Mouse (Mus musculus) erythroblast, adult 5-6 weeks (primary cell): ENCODE data around the gene Zbtb43. TPM values are rescaled to one million over a fixed set of nuclear protein-coding genes. Genes with fewer than 3 reads are reported as not detected.

ENCODE experiments used
- ATAC-seq: replicated peaks from 2 replicates; pipeline ENCODE4 v1.8.0; 2016; ENCODE audit warnings: moderate number of reproducible peaks, mild to moderate bottlenecking, moderate TSS enrichment, inconsistent platforms; ENCODE audit not compliant: poor library complexity, low FRiP score, severe bottlenecking
- total RNA-seq, 2 experiments: library from RNA; stranded (forward) in 1 of 2; stranded (reverse) in 1 of 2; fragments of 150-400 nt in 1 of 2; fragments of 200-764, 138-1000 nt in 1 of 2; gene quantifications; 2 replicates each; pipeline versions ENCODE4 v1.2.3 to v1.2.4; 2015 to 2017; ENCODE audit warnings: low replicate concordance in 2 of 2

Zbtb43 gene
- 3.6 and 4.8 TPM in 2 replicates for total RNA-seq (2015; ENCODE audit: low replicate concordance)
- 7.8 and 10.2 TPM in 2 replicates for total RNA-seq (2017; ENCODE audit: low replicate concordance)

DNA sequence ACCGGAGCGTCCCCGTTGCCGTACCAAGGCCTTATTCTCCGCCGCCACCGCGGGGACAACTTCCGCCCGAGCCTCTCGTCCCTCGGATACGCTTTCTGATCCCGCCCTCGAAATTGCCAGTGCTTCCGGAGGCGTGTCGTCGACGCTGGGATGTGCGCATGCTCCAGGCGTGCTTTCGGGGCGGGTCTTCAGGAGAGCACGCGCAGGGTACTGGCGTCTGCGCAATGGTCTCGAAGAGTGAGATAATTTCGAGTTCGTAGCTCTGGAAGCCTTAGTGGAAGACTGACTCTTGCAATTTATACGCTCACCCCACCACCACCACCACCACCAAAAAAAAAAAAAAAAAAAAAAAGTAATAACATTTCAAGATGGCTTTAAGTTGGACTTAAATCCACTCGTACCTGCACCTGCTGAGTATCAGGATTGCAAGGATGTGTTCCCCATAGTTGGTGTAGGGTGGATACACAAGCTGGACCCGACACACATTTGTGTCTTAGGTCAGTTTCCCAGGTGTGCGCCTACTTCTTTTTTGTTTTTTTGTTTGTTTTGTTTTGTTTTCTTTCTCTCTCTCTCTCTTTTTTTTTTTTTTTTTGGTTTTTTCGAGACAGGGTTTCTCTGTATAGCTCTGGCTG, at the start of gene Zbtb43:
Gene Zbtb43, minus strand, starts transcription at position 94 of the 632 bp plus-strand sequence.
- peak; percentile 99 for ATAC-seq

- no peak for ATAC-seq
Observed at GRCm38 (mm10) chr2:33515856-33516255, 47.5 kb upstream of the Zbtb43 start.

GRCm38 (mm10) chr2:33515431-33515830, 47.1 kb upstream of the Zbtb43 start:
- ATAC-seq = no peak

DNA sequence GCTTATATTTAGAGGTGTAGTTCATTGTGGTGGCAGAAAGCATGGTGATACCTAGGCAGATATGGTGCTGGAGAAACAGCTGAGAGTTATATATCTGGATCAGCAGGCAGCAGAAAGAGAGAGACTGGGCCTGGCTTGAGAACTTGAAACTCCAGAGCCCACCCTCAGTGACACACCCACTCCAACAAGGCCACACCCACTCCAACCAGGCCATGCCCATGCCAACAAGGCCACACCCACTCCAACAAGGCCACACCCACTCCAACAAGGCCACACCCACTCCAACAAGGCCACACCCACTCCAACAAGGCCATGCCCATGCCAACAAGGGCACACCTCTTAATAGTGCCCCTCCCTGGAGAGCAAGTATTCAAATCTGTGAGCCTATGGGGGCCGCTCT, 42.4 kb upstream of the Zbtb43 start:
- no peak for ATAC-seq

GRCm38 (mm10) chr2:33502602-33503001, 34.2 kb upstream of the Zbtb43 start:
- no peak for ATAC-seq

DNA sequence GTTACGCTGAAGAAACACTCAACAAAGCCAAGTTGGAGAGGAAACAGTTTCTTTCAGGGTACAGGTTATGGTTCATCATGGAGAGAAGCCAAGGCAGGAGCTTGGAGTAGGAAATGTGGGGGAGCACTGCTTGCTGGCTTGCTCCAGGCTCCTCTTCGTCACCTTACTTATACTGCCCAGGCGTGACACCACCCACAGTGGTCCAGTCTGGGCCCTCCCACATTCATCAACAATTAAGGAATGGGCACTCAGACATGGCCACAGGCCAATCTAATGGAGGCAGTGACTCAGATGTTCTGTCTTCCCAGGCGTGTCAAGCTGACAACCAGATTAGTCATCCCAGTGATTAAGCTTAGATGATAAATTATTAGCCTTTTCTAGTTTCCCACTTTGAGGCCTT, 29.9 kb upstream of the Zbtb43 start:
- no peak for ATAC-seq

DNA sequence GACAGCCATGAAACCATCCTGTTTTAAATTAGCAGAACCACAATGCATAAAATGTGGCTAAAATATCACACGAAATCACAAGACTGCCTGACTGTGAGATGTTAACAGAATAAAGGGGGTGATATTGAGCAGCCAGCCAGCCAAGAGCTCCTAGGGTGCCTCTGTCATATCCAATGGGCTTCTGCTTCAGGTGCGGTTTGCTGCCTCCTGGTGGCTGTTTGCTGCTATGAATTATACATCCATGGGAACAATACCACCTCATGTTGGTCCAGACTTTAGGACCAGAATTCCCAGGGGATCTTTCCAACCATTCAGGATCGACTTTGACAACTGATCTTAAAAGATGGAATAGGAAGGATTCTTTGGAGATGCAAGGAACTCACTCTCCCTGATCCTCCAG, 27.3 kb upstream of the Zbtb43 start:
- ATAC-seq = no peak

GRCm38 (mm10) chr2:33492041-33492440, 23.7 kb upstream of the Zbtb43 start:
- ATAC-seq = no peak

DNA sequence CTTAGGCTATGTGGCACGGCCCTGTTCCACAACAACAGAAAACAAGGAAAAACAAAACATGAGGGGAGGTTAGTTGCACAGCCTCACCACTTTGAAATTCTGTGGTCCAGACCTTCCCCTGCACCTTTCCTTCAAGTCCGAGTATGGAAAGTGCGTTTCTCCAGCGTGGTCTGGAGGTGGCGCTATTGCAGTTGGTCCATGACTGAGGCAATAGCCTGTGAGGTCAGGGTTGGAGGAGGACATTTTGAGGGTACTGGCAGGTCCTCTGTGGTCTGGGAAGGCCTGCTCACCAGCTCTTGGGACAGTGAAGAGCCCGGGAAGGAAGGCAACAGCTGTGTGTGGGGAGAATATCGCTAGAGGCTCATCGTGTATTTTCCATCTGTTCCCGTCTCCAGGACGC, 21.2 kb upstream of the Zbtb43 start:
- ATAC-seq = no peak

DNA sequence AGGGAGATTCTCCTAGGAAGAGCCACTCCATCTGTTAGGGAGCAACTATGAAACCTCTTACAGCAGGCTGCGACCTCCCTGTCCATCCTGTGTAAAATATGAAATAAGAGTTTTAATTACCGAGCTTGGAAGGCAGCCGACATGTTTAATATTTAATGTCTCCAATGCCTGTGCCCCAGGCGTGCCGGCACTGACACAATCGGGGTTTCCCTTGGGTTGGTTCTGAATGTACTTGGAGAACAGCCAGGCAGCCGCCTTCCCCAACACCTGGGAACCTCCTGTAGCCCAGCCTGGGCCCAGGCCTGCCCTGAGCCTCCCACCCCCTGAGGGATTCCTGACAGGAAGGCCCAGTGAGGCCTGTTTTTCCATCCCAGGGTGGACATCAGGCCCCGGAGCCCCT, 19.0 kb upstream of the Zbtb43 start:
- ATAC-seq = peak; percentile 14; the same call in 1 of the 2 replicates

- ATAC-seq = peak; percentile 63
Observed at GRCm38 (mm10) chr2:33486866-33487265, 18.5 kb upstream of the Zbtb43 start.

DNA sequence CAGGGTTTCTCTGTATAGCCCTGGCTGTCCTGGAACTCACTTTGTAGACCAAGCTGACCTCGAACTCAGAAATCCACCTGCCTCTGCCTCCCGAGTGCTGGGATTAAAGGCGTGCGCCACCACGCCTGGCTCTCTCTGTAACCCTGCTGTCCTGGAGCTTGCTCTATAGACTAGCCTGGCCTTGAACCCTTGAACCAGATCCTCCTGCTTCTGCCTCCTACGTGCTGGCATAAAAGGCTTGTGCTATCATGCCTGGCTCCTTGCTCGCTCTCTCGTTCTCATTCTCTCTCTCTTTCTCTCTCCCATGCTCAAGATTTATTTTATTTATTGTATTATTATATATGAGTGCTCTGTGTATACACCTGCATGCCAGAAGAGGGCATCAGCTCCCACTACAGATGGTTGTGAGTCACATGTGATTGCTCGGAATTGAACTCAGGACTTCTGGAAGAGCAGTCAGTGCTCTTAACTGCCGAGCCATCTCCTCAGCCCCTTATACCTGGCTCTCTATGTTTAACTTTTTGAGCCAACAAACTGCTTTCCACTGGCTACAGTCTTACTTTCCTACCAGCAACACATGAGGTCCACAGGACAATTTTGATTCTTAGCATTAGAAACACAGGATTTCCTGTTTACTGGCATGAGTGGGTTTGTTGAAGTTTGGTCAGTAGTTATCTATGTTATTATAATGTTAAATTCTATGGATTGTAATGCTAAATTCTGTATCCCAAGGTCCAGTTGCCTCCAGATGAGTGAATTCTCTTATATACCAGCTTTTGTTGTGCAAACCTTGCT, 9.8 kb upstream of the Zbtb43 start:
- no peak for ATAC-seq

DNA sequence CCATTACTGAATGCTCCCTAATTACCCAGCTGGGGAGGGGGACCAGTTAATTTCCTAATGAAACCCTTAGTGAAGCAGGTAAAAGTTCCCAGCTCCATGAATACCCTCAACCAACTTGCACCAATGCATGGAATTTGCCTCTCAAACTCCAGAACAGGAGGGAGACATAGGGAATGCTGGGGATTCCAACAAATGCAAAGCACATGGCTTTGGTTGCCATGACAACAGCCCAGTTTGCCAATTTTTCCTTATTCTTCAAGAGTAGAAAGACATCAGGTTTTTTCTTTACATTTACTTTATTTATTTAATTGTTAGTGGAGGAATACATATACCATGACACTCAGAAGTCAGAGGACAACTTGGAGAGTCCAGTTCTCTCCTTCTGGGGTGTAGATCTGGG, 7.6 kb upstream of the Zbtb43 start:
- ATAC-seq = no peak

DNA sequence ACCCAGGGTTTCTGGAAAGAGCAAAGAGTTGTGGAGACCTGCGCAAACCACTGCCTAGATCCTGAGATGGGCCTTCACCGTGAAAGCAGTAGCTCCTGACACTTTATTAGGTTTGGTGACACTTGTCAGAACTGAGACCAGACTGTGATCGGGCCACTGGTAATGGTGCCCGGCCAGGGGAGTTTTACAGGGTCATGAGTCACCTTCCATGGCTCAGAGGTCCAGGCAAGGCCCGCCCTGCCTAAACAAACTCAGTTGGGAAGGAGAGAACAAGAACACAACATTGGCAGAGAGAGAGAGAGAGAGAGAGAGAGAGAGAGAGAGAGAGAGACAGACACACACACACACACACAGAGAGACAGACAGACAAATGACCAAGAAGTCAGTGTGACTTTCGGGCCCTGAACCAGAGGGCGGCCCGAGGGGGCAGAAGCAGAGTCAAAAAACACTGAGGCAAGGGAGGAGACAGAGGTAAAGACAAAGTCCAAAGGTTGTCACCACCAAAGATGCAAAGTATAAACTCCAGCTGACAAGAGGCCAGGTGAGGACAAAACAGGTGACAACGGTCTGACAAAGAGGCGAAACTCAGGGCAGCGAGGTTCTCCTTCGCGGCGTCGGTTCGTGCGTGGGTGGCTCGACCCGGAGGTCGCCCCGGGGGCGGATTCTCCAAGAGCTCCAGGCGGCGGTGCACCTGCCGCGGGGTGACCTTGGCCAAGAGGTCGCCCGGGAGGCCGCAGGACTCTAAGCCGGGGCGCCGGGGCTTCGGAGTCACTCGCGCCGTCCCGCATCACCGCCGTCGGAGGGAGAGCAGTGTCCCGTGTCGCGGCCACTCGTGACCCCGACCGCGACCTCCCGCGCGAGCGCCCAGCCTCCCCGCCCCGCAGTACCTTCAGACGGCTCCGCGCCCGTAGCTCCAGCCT, 553 bp downstream of the Zbtb43 start:
- ATAC-seq = peak; percentile 57; the same call in 1 of the 2 replicates

- no peak for ATAC-seq
Observed at GRCm38 (mm10) chr2:33465966-33466365, 2.4 kb downstream of the Zbtb43 start.

DNA sequence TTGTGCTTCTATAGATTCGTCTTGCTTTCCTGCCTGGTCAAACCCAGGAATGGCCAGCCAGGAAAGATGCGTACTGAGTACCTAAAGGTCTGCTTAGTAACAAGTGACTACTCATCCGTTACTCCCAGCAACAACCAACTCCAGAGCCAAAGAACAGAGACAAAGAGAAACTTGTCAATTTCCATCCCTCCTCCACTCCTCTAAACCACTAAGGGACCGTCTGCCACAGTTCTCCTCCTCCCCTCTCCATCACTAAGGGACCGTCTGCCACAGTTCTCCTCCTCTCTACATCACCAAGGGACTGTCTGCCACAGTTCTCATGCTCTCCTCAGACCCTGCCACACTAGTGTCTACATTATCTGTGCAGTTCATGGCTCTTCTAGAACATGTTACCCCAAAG, 3.1 kb downstream of the Zbtb43 start:
- no peak for ATAC-seq

- no peak for ATAC-seq
Observed at GRCm38 (mm10) chr2:33462066-33462465, 6.3 kb downstream of the Zbtb43 start.

DNA sequence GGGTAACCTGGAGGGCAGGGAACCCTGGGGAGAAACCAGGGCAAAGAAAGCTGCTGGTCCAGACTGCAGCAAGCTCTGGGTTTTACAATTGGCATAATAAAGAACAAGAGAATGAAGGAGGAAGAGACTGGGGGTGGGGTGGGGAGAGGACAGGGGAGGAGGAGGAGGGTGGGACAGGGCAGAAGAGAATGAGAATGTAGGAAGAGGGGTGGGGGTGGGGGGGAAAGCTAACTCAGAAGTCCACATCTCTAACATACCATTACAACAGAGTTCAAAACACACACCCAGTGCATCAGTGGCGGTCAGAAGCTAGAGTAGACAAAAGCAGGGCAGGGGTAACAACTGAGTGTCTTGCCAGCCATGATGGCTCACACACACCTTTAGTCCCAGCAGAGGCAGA, 7.3 kb downstream of the Zbtb43 start:
- ATAC-seq = no peak

DNA sequence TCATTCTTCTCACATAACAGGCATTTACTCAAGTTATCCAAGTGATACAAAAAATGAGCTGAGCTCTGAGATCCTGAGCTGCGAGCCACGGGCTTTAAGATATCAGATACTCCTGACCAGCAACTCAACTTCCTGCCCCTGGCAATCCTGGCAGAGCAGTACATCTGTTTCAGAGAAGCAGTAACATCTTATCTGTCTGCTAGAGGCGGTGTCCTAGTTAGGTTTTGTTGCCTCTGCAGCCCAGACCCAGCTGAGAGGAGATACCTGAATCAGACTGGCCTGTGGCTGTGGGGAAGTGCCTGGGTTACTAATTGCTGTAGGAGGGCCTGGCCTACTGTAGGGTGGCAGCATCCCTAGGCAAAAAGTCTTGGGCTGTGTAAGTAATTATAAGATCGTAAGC, 8.7 kb downstream of the Zbtb43 start:
- no peak for ATAC-seq

DNA sequence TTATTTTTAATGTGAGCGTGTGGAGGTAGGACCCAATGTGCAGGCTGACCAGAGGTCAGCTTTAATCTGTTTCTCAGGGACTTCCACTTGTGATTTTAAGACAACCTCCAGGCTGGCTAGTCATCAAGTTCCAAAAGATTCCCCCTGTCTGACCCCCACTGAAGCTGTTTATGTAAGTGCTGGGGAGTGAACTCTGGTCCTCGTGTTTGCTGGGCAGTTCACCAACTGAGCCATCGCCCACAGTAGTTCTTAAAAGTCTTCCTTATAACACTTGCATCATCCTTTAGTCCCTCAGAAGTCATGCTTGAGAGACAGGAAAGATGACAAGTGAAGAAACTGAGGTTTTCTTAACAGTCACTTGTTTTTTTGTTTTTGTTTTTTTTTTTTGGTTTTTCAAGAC, 11.7 kb downstream of the Zbtb43 start:
- ATAC-seq = no peak
